Mouse (Mus musculus) cerebellum, postnatal 36 days (tissue): ENCODE measurements at regions not wholly inside any gene's neighbourhood (a gene's known extent, or its start where the extent isn't known, plus 50 kb on each side); places are given as distances from the start of the nearest gene placed in this dataset.

Source experiments
- DNase-seq, 2 experiments: peaks; one replicate each; pipeline ENCODE4 v3.0.0; 2021 to 2022; ENCODE audit warnings: mixed read lengths in 2 of 2

DNA sequence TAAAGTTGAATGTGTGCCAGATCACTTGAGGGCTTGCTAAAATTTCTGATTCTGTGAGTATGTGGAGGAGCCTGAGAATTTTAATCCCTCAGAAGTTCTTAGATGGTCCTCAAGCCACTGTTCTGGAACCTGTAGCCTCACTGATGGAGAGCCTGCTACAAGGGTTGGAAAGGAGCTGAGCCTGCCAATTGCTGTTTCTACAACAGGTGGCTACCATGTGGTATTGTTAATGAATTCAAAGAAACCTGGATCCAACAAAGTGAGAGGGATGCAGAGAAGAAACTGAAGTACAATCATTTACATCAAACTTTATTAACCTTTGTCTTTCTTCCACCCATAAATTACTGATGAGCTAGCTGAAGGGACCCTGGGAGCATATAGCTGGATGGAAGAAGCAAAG lies 416.5 kb upstream of the Cd180 start:
- DNase-seq, result no peak

DNA sequence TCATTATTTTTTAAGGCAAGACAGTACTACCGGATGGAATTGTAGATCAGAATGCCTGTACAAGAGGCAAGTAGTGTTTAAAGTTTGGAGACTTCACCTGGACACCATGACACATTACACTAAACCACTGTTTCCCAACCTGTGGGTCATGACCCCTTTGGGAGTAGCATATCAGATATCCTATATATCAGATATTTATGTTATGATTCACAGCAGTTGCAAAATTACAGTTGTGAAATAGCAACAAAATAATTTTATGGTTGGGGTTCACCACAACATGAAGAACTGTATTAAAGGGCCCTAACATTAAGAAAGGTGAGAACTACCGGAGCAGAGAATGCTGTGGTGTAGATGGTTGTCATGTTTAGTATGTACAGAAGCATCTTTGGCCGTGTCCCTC lies 413.2 kb upstream of the Cd180 start:
- DNase-seq, result no peak

DNA sequence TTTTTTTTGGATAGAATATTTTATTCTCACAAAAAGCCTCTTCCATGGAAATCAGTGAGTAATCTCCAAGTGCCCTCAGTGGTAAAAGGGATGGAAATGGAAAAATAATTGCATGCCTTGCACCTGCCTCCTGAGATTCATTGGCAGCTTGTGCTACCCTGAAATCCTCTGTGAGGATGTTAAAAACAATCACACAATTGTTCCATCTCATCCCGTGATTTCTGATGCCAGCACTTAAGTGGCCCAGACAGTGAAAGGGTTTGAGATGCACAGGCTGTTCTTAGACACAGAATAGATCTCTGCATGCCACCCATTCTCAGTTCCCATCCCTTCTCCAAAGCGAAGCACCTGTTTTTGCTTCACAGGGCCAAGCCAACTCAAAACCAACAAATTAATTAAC lies 398.9 kb upstream of the Cd180 start:
- no peak for DNase-seq

DNA sequence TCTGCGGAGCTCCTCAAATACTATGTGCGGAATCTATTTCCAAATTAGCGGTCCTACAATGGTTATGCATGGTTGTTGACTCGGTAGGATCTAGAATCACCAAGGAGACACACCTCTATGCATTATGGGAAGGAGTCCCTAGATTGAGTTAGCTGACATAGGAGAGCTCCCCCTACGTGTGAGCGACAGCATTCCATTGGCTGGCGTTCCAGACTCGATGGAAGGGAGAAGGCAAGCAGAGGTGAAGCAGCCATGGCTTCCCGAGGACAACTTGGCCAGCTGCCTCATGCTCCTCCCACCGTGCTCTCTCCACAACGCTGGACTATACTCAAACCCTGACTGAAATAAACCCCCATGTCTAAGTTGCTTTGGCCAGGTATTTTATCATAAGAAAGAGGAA lies 398.3 kb upstream of the Cd180 start:
- DNase-seq, result no peak

DNA sequence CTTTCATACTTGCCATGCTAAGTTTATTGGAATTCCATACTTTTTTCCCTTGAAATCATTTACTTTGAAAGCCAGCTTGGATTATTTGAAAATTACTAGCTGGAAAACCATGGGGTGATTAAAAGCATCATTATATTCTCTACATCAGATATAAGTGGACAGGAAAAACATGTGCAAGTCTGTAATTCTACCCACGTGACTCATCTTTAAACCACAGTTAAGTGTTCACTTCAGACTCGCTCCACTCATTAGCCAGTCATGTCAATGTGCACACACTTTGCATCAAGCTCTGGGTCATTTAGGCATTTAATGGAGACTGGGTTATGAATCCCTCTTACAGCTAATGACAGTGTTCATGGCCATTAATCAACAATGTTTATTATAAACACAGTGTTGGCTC lies 385.4 kb upstream of the Cd180 start:
- no peak for DNase-seq

DNA sequence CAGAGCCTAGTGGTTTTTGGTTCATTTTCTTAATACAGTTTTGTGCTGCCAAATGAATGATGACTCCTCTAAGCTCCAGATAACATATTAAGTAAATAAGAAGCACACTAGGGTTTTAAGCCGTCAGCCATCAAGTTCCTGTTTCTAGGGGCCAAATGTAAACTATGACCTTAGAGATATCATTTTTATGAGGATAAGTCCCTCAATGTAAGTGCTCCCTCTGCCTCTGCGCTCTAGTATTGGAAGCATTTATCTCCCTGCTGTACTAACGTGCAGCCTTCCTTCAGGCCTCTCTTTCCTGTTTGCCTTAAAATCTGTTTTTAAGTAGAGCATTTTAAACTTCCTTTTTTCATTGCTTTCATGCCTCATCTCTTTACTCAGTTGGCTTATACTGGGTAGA lies 381.3 kb upstream of the Cd180 start:
- no peak for DNase-seq

DNA sequence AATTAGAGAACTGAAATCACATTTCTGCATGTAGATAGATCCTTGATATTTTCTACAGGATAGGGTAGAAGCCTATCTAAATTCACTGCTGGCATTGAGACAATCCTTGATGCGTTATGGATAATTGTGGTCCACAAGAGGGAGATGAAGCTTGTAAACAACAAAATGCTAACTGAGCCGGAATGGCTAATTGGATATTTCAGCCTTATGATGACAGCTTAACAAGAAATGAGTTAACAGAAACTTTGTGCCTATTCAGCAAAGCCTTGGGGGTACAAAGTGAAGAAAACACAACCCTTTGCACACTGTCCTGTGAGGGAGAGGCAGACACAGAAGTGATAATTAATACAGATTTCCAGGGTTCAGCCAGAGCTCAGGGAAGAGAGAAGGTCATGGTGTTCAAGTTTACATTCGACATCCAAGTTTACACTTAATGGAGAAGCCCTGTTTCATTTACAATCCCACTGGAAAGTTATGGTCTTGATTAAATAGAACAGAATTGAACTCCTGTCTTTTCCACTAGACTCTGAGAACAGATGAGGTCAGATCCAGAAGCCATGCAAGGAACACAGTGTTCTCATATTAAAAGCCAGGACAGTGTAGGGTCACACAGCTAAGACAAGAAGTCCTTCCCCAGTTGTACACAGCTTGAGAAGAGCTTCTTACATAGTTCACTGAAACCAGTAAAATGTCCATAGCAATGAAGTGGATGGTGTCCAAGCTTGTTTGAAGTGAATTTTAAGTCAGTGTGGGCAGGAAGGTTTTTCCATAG lies 377.3 kb upstream of the Cd180 start:
- no peak for DNase-seq

DNA sequence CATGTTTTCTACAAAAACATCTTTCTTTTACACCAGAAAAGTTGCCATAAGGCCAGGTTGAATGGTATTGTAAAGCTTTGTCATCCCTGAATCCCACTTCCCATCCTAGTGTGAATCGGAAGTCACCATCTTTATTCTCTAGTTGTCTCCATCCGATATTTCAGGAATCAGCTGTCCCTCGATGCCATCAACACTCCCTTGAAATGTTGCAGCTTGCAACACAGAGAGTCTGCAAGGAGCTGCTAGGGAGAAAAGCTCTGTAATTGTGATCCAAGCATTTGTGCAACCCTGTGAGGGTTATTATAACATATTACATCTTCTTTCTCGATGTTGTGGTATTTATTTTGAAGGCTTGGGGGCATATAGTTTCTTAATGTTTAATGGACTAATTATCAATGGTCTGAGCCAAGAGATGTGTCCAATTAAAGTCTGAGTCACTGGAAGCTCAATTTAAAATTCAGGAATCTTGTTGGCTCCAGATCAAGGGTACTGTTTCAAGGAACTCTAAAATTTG lies 374.4 kb upstream of the Cd180 start:
- no peak for DNase-seq

DNA sequence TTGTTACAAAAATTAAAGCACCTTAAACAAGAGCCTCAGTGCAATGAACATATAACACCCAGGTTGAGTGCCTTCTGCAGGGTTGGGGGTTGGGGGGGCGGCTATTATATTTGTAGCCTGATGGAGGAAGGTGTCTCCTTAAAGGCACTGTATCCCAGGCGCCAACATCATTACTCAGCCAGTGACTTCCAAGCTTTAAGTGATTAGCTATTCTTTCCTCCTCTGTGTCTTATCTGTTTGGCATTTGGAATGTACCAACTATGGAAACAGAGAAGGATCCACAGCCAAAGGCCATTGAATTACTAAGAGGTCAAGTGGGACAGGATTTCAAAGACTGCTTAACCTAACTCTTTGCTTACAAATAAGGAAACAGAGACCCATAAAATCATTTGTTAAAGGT lies 373.9 kb upstream of the Cd180 start:
- DNase-seq, result no peak

DNA sequence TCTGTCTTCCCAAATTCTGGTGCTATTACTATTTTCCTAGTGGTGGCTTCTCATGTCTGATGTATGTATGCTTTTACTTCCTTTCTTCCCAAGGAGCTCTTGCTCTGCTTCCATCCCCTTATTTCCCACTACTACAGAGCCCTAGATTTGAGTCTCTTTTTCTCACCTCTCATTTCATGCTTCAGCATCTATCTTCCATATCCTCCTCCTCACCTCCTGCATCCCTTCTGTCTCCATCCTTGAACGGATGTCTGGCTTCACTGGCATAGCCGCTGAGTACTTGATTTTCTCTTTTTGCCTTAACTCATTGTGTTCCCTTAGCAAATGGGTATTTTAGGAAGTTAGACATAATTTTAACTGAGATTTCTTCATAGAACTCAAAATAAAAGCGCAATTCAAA lies 369.5 kb upstream of the Cd180 start:
- DNase-seq, result no peak

DNA sequence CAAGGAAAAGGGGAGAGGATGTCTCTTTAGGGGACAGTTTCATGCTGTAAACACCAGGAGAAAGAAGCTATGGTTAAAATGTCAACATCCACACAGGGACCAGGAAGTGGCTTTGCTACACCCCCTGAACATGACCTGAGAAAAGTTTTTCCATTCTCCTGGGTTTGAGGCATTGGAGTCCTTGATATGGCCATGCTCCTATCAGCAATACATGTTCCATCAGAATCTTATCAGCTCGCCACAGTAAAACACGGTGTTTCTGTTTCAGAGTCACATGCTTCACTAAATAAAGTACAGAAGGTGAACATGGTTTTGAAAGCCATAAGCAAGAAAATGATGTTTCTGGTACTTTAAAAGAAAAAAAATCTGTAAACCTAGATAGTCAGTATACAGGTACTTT lies 367.4 kb upstream of the Cd180 start:
- DNase-seq, result no peak

DNA sequence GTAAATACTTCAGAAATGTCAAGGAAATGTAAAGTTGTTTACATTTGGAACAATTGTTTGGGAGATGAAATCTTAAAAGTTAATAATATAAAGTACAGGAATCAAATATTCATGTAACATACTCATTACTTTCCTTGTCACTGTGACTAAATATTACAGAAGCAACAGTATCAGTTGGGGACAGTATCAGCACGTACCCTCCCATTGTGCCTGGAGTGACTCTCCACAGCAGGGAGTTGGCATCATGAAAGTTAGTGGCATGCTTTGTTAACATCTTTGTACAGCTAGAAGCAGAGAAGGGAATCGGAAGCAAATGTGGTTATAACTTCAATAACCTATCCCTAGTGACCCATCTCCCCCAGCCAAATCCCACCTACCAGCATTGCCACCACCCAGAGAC lies 366.8 kb upstream of the Cd180 start:
- no peak for DNase-seq

DNA sequence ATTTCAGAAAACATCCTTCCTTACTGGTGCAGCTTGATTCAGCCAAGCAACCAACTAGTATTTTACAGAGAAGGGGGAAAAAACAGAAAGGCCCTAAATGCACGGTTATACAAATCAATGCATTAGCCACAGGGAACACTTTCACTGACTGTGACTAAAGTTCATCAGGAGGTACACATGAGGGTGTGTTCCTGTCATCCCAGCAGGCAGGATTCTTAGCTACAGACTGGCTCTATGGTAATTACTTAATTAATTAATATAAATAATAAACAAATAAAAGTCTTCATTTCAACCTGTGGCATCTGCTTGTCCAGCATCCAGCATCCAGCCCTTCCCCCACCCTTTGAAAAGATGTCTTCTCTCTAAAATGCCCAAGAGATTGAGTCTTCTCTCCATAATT lies 359.7 kb upstream of the Cd180 start:
- peak in 1 of 2 experiments; percentile 5 for DNase-seq

DNA sequence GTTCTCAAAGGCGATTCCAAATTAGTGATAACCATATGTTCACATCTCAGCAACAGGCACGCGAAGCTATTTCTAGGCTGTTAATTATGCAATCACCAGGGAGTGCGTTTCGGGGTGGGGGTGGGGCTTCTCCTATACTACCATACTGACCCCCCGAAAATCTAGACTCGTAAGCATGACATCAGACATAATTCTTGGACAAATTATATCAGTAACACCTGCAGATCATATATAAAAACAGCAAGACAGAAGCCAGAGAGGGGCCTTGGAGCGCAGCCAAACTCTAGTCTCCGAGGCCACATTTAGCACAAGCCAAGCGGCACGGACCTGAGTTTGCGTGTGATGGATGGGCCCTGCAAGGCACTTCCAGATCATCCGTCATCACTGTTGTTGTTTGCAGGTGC lies 359.2 kb upstream of the Cd180 start:
- peak; percentile 63 to 66 for DNase-seq

DNA sequence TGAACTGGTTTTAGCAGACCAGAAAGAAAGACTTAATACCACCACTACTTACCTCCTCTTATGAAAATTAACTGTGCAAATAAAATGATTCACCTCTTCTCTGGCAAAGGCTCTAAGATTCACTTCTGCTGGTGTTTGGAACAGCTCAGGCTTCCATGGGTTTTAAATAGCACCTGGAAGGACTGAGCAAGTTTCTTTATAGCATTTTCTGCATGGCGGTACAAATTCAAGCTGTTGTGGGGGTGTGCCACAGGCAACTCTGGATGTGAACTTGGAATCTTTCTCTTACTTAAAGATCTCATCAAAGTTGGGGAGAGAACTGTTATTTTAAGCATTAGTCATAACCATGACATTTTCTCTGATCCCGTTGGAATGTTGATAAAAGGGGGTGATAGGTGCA lies 350.1 kb upstream of the Cd180 start:
- no peak for DNase-seq

DNA sequence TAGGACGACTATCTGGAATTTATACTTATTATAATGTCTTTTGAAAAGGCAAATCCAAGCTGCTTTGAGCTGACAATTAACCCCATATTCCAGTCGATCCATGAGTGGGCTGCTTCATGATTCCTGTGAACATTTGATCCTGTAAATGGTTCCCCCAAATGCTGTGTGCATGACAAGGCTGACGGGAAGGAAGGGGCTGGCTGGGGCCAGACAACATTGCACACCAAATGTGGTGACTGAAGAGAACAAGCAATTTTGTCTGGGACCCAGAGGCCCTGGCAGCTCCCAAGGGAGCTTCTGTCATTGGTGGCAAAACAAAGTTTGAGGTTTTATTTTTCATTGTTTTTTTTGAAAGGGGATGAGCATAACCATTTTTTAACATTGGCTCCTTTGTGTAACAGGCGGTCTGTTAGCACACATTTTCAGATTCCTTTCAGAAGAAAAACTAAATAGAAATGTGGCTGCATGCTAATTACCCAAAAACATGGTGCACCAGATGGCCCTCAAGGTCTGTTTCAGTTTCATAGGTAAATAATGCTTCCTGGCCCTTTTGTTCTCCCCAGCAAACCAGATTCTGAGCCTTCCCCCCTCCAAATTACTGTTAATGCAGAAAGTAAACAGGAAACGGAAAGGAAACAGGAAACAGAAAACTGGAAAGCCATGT lies 348.6 kb upstream of the Cd180 start:
- no peak for DNase-seq

DNA sequence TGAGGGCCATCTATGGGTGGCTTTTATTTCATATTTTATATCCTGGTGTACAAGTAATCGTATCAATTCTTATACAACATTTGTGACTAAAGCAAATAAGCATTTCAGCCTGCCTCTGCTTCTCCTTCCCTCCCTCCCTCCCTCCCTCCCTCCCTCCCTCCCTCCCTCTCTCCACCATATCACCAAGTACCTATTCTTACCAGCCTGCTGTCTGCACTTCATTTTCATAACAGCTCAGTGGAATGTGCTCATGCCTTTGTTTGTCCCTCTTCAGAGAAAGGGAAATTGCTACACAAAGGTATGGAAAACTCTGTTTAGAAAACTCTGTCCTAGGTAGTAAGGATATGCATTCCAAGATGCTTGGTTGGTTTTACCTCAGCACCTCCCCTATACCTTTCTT lies 343.9 kb upstream of the Cd180 start:
- no peak for DNase-seq

DNA sequence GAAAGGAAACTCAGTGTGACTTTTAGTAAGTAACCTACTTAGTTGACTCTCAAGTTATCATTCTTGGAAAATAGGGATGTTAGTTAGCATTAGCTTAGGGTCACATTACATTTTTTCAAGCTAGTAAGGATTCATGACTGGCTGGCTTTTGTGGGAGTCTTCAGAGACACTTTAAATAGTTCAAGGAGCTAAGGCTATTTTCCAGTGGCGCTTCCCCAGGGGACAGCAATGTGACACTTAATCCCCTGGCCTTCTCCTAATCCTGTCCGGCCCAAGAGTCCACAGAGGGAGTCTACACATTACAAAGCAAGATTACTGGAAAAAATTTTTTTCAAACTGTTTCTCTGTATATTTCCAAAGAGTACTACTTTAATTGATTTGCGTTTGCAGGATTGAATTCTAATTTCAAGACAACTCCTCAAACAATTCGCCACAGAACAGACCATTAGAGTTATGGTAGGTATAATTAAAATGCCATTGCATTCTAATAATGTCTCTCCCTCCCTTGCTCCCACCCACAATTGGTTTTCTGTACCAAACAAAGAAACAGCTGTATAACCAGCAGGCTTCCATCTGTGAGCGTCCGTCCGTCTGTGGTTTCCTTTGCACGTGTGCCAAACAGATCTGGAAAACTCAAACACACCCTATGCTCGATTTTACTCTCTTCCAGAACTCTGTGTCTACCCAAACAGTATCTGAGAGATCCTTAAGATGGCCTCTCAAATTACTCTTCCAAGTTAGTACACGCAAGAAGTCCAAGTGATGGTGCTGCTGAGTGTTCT lies 341.1 kb upstream of the Cd180 start:
- DNase-seq, result no peak

DNA sequence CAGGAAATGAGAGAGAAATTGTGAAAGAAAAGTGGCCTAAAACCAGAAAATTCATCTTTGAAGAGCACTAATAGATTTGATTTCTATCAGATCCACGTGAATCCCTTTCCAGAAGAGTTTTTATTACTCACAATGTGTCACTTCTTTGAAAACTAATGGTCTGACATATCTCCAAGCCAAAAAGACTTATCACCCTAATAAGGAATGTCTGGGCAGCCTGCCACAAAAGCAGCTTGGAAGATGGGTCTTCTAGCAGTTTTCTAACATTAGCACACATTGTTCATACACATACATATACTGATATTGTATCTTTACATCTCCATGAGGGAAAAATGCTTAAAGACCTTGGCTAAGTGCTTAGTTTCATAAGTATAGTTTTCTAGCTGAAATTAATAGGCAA lies 337.8 kb upstream of the Cd180 start:
- no peak for DNase-seq

DNA sequence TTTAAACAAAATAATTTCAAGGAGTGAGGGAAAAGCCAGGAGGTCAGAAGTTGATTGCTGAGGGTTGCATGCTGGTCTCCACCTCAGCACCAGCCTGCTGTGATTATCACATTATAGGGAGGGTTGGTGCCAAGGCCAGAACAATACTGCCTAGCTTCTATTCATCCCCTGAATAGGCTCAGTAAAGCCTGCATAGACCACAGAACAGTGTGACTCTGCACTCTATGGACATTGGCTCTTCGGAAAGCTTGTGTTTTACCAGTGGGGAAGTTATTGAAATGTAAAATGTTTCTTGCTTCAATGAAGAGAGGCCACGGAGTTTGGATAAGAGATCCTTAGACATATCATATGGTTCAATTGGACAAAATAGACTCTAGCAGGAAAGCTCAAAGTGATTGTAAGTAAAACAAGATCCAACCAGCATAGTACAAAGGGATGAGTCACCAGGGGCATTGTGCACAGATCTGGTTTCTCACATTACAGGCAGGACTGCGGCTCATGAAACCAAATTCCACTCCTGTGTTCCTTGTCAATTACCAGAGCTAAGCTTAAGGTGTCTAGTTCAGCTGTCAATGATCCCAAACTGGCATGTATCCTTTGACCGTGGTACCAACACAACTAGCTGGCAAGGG lies 320.8 kb upstream of the Cd180 start:
- DNase-seq, result no peak

DNA sequence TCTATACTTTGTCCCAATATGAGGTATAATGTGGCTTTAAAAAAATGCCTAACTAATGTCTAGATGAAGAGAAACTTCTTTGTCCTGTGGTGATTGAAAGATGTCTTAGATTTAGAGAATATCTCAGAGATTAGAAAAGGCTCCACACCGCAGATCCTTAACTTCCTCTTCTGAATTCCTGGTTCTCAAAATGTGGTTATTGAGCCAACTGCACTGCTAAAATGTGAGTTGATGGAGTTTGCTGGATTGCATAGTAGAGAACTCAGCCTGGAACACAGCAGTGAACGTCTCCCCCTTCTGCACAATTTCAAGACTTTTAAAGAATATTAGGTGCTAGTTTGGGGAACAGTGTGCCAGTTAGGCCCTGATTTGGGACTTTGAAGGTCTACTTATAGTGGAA lies 312.7 kb upstream of the Cd180 start:
- DNase-seq, result no peak

DNA sequence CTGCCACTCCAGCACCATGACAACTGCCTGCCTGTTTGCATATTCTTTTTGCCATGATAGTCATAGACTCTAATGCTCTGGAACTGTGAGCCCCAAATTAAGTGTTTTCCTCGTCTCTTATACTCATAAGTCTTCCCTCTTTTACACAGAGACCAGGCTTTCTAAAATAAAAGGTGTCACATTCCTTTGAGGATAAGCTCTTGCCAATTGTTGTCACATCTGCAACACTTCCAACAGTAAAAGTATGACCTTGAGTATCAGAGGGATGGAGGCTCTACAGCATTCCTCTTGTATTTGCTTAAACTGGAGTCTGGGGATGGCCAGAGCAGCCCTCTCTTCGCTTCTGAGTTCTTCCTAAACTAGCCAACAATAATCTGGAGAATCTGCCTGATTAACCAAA lies 301.4 kb upstream of the Cd180 start:
- no peak for DNase-seq
